Mouse (Mus musculus) thymus, adult 2 months (tissue): ENCODE data around the gene Tmem167b. TPM values are rescaled to one million over a fixed set of nuclear protein-coding genes. Genes with fewer than 3 reads are reported as not detected.

ENCODE experiments used
- DNase-seq: peaks from one replicate; pipeline ENCODE4 v3.0.0; 2021
- H3K27ac ChIP-seq: fragments of 200-500 bp; 2 replicates; pipeline ENCODE4 v1.5.1; 2012; ENCODE audit warnings: low read length, control low read depth; ENCODE audit not compliant: control insufficient read depth, insufficient read depth
- H3K27me3 ChIP-seq: fragments of 200-500 bp; 2 replicates; pipeline ENCODE4 v1.6.1; 2012; ENCODE audit warnings: mild to moderate bottlenecking, low read length, moderate library complexity, mixed read lengths; ENCODE audit not compliant: control insufficient read depth, insufficient read depth
- H3K36me3 ChIP-seq: fragments of 200-500 bp; 2 replicates; pipeline ENCODE4 v1.6.1; 2012; ENCODE audit warnings: mild to moderate bottlenecking, low read length, moderate library complexity; ENCODE audit not compliant: control insufficient read depth, insufficient read depth
- H3K4me1 ChIP-seq: fragments of 200-500 bp; replicated peaks from 2 replicates; pipeline ENCODE4 v1.6.1; 2012; ENCODE audit warnings: low read length; ENCODE audit not compliant: control insufficient read depth, insufficient read depth
- H3K4me3 ChIP-seq: fragments of 200-500 bp; 2 replicates; pipeline ENCODE4 v1.5.1; 2012; ENCODE audit warnings: mild to moderate bottlenecking, low read length, control low read depth, moderate library complexity; ENCODE audit not compliant: control insufficient read depth, insufficient read depth
- CTCF ChIP-seq: fragments of 200-500 bp; IDR thresholded peaks from 2 replicates; pipeline ENCODE4 v1.5.1; 2012; ENCODE audit warnings: mild to moderate bottlenecking, control low read depth, low read length, moderate library complexity, borderline replicate concordance; ENCODE audit not compliant: control insufficient read depth, poor library complexity, insufficient read depth; ENCODE audit errors: extremely low read depth
- POLR2A ChIP-seq: fragments of 200-500 bp; IDR thresholded peaks from 2 replicates; pipeline ENCODE4 v1.6.1; 2012; ENCODE audit warnings: mild to moderate bottlenecking, low read length, control low read depth, moderate library complexity; ENCODE audit not compliant: control insufficient read depth, poor library complexity, insufficient read depth; ENCODE audit errors: extremely low read depth
- WGBS: fragments of 180-500 bp; shearing (Covaris S2); methylation state at CpG from one replicate; pipeline ENCODE4 v1.1.7; 2018; 5-methylcytosine and 5-hydroxymethylcytosine counted together
- polyA plus RNA-seq: library from polyadenylated mRNA; depleted of rRNA; stranded (reverse); fragments of >200 nt; gene quantifications from 2 replicates; pipeline ENCODE4 v1.2.3, GENCODE M21; 2012

Gene Tmem167b
- polyA plus RNA-seq, 1 experiment = 5.2 TPM

DNA sequence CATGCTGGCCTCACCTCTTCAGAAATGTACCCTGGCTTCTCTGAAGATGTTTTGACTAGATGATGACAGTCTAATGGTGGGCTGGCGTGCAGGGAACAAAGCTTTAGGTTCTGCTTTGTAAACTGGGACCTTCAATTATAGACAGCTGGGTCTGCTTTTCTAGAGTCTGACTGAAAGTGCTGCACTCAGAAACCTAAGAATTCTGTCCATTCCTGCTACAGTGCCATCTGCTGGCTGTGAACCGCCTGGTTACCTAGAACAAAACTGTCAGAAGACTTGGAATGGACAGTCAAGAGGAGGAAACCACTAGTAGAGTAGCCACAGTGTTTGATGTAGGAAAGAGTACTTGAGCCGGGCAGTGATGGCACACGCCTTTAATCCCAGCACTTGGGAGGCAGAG, 1.0 kb upstream of the Tmem167b start:
- H3K4me3 ChIP-seq = no peak overlapping the region
- peaks cover 11% of the 10 kb centered on the region for H3K36me3 ChIP-seq
- peaks cover 2% of the 10 kb centered on the region; the same call in 1 of the 2 replicates for H3K4me1 ChIP-seq
- 2% methylated on average over 4 of the region's 4 CpGs for WGBS
- no peaks in the 10 kb centered on the region for H3K27me3 ChIP-seq
- TF ChIP-seq CTCF (no peak), POLR2A (no peak)
- peak; percentile 82 for DNase-seq
- peak overlapping the region; percentile 90 for H3K27ac ChIP-seq

DNA sequence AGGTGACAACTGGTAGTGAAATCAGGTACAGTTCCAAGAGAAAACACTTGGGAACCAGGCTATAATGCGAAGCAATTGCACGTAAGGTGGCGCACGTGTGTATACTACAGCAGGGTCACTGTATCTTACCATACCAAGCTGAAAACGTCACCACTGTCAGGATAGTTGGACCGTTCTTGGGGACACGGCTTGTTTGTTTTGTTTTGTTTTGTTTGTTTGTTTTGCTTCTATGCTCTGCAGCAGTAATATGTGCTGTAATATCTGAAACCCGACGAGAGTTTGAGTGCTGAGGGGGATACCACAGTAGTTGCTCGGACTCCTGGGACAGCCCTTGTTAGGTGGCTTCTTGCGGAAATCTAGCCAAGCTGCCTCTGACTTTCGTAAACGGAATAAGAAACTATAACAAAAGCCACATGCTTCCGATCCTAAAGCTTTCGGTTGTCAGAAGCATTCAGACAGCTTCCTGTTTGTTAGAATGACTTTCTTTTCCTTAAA, 558 bp upstream of the Tmem167b start:
- Histone ChIP-seq H3K27me3 (no peaks in the 10 kb centered on the region), H3K27ac (peak overlapping the region; percentile 90), H3K4me3 (peak overlapping the region; percentile 32), H3K4me1 (peaks cover 2% of the 10 kb centered on the region; the same call in 1 of the 2 replicates), H3K36me3 (peaks cover 15% of the 10 kb centered on the region)
- WGBS = under 1% methylated on average over 15 of the region's 15 CpGs
- TF ChIP-seq POLR2A (no peak), CTCF (no peak)
- DNase-seq = peak; percentile 39

DNA sequence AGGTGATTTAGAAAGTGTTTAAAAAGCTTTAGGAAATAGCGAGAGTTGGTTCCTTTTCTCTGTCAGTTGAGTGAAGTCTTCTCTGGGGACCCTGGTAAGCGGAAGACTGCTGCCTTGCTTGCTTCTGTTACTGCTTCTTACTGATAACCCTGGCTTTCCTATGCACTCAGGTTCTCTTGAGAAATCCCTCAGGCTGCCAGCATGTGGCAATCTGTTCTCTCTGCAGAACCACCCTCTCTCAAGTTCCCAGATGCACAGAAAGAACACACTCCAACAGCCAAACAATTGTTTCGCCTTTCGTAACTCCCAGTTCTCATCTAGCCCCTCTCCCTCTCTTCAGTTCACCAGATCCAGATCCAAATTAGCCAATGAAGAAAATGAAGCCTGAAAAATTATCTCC, 4.4 kb downstream of the Tmem167b start:
- Histone ChIP-seq H3K27ac (no peak overlapping the region), H3K36me3 (peaks cover 15% of the 10 kb centered on the region), H3K27me3 (no peaks in the 10 kb centered on the region), H3K4me3 (no peak overlapping the region), H3K4me1 (peaks cover 2% of the 10 kb centered on the region; the same call in 1 of the 2 replicates)
- 95% methylated on average over 4 of the region's 4 CpGs for WGBS
- no peak for TF ChIP-seq POLR2A
- no peak for TF ChIP-seq CTCF
- DNase-seq = no peak

DNA sequence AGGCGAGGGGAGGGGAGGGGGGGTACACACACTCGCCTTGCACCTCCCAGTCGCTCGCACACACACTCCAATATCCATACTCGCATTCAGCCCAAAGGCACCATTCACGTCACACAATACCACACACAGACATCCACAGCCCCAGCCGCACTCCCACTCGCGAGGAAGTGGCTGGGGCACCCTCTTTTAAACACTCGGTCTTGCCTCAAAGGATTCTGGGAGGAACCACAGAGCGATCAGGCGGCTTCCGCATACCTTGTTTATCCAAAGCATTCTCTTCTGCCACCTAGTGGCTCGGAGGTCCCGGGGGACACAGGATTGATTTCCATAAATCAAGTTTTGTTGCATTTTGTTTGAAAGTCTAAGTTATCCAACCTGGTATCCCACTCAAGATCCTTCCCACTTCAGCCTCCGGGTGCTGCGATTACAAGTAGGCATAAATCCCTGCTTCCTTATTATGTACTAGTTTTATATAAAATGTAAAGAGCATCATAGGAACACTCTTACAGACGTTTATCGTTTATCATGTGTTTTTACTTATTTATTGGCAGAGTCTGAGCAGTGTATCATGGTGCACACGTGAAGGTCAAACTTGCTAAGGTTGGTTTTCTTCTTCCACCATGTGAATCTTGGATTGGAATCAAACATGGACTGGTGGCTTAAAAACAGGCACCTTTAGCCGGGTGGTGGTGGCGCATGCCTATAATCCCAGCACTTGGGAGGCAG, 7.5 kb downstream of the Tmem167b start:
- TF ChIP-seq POLR2A (peak; percentile 100), CTCF (peak; percentile 62; the same call in 1 of the 2 replicates)
- Histone ChIP-seq H3K4me3 (peak overlapping the region; percentile 72), H3K36me3 (peaks cover 9% of the 10 kb centered on the region), H3K4me1 (no peaks in the 10 kb centered on the region), H3K27me3 (no peaks in the 10 kb centered on the region), H3K27ac (peak overlapping the region; percentile 57)
- 19% methylated on average over 21 of the region's 22 CpGs for whole genome bisulfite sequencing
- DNase-seq = peak; percentile 95

DNA sequence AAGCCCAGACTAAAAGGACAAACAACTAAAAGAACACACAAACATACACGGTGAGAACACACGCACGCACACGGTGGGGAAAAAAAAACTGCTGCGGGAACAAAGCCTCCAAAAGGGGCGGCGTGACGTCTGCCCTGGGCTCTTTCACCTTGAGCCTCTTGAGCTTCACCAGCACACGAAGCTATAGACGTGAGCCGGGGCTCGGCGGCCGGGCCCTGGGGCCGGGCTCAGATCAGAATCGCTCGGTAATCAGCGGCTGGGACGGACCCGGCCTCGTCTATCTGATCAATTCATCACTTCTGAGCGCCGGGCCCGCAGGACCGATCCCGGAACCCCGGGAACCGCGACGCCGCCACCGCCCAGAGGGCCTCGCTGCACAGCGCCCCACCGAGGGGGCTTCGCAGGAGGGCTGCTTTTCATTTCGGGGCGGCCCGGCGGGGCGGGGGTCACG, 8.1 kb downstream of the Tmem167b start:
- Histone ChIP-seq H3K4me3 (peak overlapping the region; percentile 72), H3K27ac (peak overlapping the region; percentile 57), H3K36me3 (peaks cover 6% of the 10 kb centered on the region; the same call in 1 of the 2 replicates), H3K4me1 (no peaks in the 10 kb centered on the region), H3K27me3 (no peaks in the 10 kb centered on the region)
- no peak for DNase-seq
- no peak for TF ChIP-seq CTCF
- TF ChIP-seq POLR2A = no peak
- 1% methylated on average over 41 of the region's 42 CpGs for WGBS

DNA sequence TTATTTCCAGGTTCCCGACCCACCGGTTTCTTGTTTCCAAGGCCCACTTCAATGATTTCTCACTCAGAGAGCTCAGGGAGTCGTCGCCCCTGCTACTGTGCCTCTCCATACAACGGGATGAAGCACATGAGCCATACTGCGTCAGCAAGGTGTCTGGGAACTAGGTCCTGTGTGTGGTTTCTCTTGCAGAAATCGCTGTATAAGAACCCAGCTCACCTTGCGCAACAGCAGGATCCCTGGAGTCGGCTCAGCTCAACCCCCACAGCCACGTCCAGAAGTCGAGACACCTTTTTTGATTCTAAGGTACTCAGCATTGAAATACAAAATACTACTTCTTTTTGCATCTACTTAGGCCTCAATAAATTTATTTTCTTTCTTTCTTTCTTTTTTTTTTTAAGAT, 20.0 kb downstream of the Tmem167b start:
- Histone ChIP-seq H3K4me3 (no peak overlapping the region), H3K27ac (no peak overlapping the region), H3K27me3 (no peaks in the 10 kb centered on the region), H3K36me3 (no peaks in the 10 kb centered on the region), H3K4me1 (peaks cover 2% of the 10 kb centered on the region; the same call in 1 of the 2 replicates)
- TF ChIP-seq POLR2A = no peak
- TF ChIP-seq CTCF = no peak
- DNase-seq = no peak
- 86% methylated on average over 11 of the region's 11 CpGs for WGBS

DNA sequence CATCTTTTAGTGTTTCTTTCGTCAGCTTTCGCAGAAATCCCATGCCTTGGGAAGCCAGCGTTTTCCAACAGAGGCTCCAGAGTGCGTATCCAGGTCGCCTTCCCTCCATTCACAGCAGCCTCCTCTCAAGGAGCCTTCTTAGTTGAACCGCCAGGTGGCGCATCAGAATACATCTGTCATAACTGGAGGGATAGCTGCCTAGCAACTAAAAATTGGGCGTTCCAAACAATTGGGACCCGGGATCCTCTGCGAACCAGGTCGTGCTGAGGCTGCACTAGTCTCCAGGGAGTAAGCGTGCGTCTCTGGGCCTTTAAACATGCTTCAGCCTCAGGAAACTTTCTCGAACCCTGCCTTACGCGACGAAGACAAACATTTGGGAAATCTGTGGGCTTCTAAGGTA, 25.0 kb downstream of the Tmem167b start:
- Histone ChIP-seq H3K27ac (no peak overlapping the region), H3K4me3 (no peak overlapping the region), H3K36me3 (no peaks in the 10 kb centered on the region), H3K27me3 (no peaks in the 10 kb centered on the region; the same call in 1 of the 2 replicates), H3K4me1 (peaks cover 4% of the 10 kb centered on the region; the same call in 1 of the 2 replicates)
- peak; percentile 75 for DNase-seq
- TF ChIP-seq CTCF (peak; percentile 69; the same call in 1 of the 2 replicates), POLR2A (no peak)
- 4% methylated on average over 17 of the region's 17 CpGs for WGBS
